Mouse (Mus musculus) frontal cortex, postnatal 14 days (tissue): ENCODE data around the gene Gm20812.
"Not testable (repeated sequence)": the region's sequence is repeated elsewhere in the genome, so short reads cannot be mapped to it uniquely, and the experiment has no call there.

Experiments
- DNase-seq, 2 experiments: peaks; one replicate each; pipeline ENCODE4 v3.0.0; 2022; ENCODE audit warnings: low spot score in 2 of 2

Gm20812 gene

DNA sequence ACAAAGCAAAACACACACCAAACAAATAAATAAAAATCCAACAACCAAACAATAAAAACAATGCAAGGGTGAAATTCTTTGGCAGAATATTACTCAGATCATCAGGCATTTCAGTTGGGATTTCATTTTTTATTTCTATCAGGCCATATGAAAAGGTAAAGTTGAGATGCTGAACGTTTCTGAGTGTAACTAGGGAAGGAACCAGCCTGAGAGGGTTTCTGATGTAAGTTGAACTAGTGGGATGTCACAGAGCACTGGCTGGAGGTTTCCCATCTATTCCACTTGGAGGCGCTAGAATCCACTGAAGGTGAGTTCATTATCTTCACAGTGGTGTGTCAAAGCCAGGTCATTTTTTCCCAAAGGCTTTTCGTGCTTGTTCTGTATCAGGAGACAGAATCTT, at the start of gene Gm20812:
TSS of gene Gm20812 (plus strand) at position 301 of the 400 bp plus-strand sequence.
- DNase-seq, result not testable (repeated sequence)
